Mouse (Mus musculus): Measurements from ENCODE around the gene Arhgap21. TPM values are rescaled to one million over a fixed set of nuclear protein-coding genes. Genes with fewer than 3 reads are reported as not detected.

The Arhgap21 gene
- 17.2 and 32.4 TPM in 2 replicates for total RNA-seq (2023)

DNA sequence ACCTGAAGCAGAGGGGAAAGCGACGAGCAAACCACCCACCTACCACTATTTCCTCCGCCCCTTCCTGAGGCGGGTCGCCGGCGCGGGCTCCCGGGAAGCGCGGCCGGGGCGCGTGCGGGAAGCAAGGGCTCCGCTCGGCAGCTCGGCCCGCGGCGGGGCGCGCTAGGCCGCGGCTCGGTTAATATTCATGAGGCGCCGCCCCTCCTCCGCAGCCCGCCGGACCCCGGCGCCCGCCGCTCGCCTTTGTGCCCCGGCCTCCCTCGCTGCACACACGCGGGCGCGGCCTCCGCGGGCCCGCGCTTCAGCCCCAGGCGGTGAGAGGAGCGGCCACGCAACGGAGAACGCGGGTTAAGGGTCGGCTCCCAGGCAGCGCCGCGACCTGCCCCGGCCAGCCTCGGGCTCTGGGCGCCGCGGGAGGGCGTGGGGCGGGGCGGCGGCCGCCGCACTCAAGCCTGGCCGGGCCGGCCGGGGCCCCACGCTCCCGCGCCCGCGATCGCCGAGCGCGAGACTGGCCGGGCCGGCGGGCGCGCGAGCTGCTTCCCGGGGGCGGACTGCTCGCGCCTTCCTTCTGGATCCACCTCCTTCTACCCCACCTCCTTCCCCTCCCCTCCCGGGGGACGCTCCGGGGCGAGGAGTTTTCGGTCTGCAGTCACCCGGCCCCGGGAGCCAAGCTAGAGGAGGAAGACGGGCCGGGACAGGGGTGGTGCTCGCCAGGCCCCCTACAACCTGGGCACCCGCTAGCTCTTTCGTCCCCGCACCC is at the start of gene Arhgap21:
Arhgap21 (minus strand) TSS at position 441 of the 760 bp plus-strand sequence.

Other genes with a start within 250 kb of the Arhgap21 start
- 0.70 TPM in 1 of 2 replicates, not detected in the other for gene Enkur, start 236.5 kb upstream of the Arhgap21 start, total RNA-seq (2023)
- 0.44 and 0.61 TPM in 2 replicates for gene Thnsl1, start 236.8 kb upstream of the Arhgap21 start, total RNA-seq (2023)